ENCODE assay signal across 8 mouse cellular contexts in genomic region chr2:172344669-172345068, GRCm38 (mm10). TPM values are rescaled to one million over a fixed set of nuclear protein-coding genes. Genes with fewer than 3 reads are reported as not detected.
DNase-seq lines count a peak whose midpoint lies in the region; ATAC-seq and TF ChIP-seq lines count a peak whose summit lies in the region.

No protein-coding gene starts in this region.

- no peak for TF ChIP-seq POLR2A in embryonic fibroblast, embryonic 13.5 days (IDR thresholded peaks at IDR 0.05; ENCODE audit: low read depth, low read length)

- TF ChIP-seq CTCF in embryonic fibroblast, embryonic 13.5 days (IDR thresholded peaks at IDR 0.05; ENCODE audit: borderline replicate concordance, insufficient read depth, low read length) = no peak

- no peak overlapping the region for H3K9ac ChIP-seq in kidney, embryonic 15.5 days
- H3K9ac ChIP-seq in hindbrain, embryonic 15.5 days = no peak overlapping the region
- H3K9ac ChIP-seq in midbrain, embryonic 14.5 days (replicated peaks; ENCODE audit: low read length) = no peak overlapping the region

- H3K9me3 ChIP-seq in kidney, embryonic 15.5 days (replicated peaks) = no peaks in the 10 kb centered on the region
- no peaks in the 10 kb centered on the region for H3K9me3 ChIP-seq in hindbrain, embryonic 15.5 days
- no peaks in the 10 kb centered on the region for H3K9me3 ChIP-seq in midbrain, embryonic 14.5 days (ENCODE audit: control insufficient read depth, low read length)

- DNase-seq in kidney, adult 18-20 months = no peak
- no peak for DNase-seq in midbrain, embryonic 14.5 days
- DNase-seq in embryo, embryonic 9.5 days (ENCODE audit: extremely low spot score) = no peak
- DNase-seq in gastrocnemius, postnatal 10 days = no peak
- no peak for DNase-seq in urinary bladder, postnatal 36 days (ENCODE audit: low spot score in 2 of 2)

- no peak for ATAC-seq in kidney, embryonic 15.5 days (replicated peaks; ENCODE audit: low FRiP score)
- 0 out of 2 replicates have a peak, but pooled peaks have one; percentile 5 for ATAC-seq in hindbrain, embryonic 15.5 days (ENCODE audit: low FRiP score, low read depth)
- no peak for ATAC-seq in midbrain, embryonic 14.5 days (ENCODE audit: low FRiP score, low TSS enrichment)

- no peaks in the 10 kb centered on the region for H3K27me3 ChIP-seq in kidney, embryonic 15.5 days
- H3K27me3 ChIP-seq in hindbrain, embryonic 15.5 days = no peaks in the 10 kb centered on the region
- H3K27me3 ChIP-seq in midbrain, embryonic 14.5 days (ENCODE audit: control insufficient read depth, insufficient read depth, low read length) = no peaks in the 10 kb centered on the region

- peak overlapping the region; percentile 67 for H3K27ac ChIP-seq in kidney, embryonic 15.5 days
- peak overlapping the region; percentile 56 for H3K27ac ChIP-seq in embryonic fibroblast, embryonic 13.5 days (ENCODE audit: insufficient read depth, low read length)
- H3K27ac ChIP-seq in hindbrain, embryonic 15.5 days (replicated peaks) = peak overlapping the region; percentile 18
- no peak overlapping the region for H3K27ac ChIP-seq in midbrain, embryonic 14.5 days (replicated peaks; ENCODE audit: low read depth, low read length)

- no peaks in the 10 kb centered on the region for H3K36me3 ChIP-seq in kidney, embryonic 15.5 days
- no peaks in the 10 kb centered on the region for H3K36me3 ChIP-seq in hindbrain, embryonic 15.5 days
- H3K36me3 ChIP-seq in midbrain, embryonic 14.5 days (ENCODE audit: control insufficient read depth, insufficient read depth, low read length) = no peaks in the 10 kb centered on the region

- peaks cover 20% of the 10 kb centered on the region for H3K4me1 ChIP-seq in kidney, embryonic 15.5 days
- H3K4me1 ChIP-seq in embryonic fibroblast, embryonic 13.5 days (ENCODE audit: control insufficient read depth, insufficient read depth, low read length) = no peaks in the 10 kb centered on the region
- H3K4me1 ChIP-seq in hindbrain, embryonic 15.5 days (replicated peaks) = peaks cover 35% of the 10 kb centered on the region
- H3K4me1 ChIP-seq in midbrain, embryonic 14.5 days (ENCODE audit: control insufficient read depth, insufficient read depth, low read length) = peaks cover 10% of the 10 kb centered on the region; the same call in 1 of the 2 replicates

- peak overlapping the region; percentile 78 for H3K4me3 ChIP-seq in kidney, embryonic 15.5 days (replicated peaks)
- no peak overlapping the region for H3K4me3 ChIP-seq in embryonic fibroblast, embryonic 13.5 days (ENCODE audit: insufficient read depth, low read length)
- peak overlapping the region; percentile 57 for H3K4me3 ChIP-seq in hindbrain, embryonic 15.5 days
- peak overlapping the region; percentile 65; the same call in 1 of the 2 replicates for H3K4me3 ChIP-seq in midbrain, embryonic 14.5 days (replicated peaks; ENCODE audit: low read depth, low read length)

- 34% methylated on average over 5 of the region's 5 CpGs for WGBS in kidney, embryonic 15.5 days
- WGBS in hindbrain, embryonic 15.5 days = 42% methylated on average over 5 of the region's 5 CpGs
- WGBS in midbrain, embryonic 14.5 days = 39% methylated on average over 5 of the region's 5 CpGs

- H3K4me2 ChIP-seq in kidney, embryonic 15.5 days = peak overlapping the region; percentile 100
- H3K4me2 ChIP-seq in hindbrain, embryonic 15.5 days = peak overlapping the region; percentile 97
- H3K4me2 ChIP-seq in midbrain, embryonic 14.5 days (ENCODE audit: low read length) = peak overlapping the region; percentile 99

RNA-seq across cellular contexts. Expression of gene Fam210b, which starts 0.7 kb away (rescaled TPM):
- 10.4 and 11.9 TPM in 2 replicates for polyA plus RNA-seq in kidney, embryonic 15.5 days (2015; fragmentation: Nextera tagmentation; extraction: Ambion mirVana)
- polyA plus RNA-seq in embryonic fibroblast, embryonic 13.5 days (2011; ENCODE audit: insufficient read length, low read depth, missing spikeins) = 10.6 and 11.8 TPM in 2 replicates
- polyA plus RNA-seq in hindbrain, embryonic 15.5 days (2015; fragmentation: Nextera tagmentation; extraction: Ambion mirVana) = 17.8 and 19.2 TPM in 2 replicates
- polyA plus RNA-seq in midbrain, embryonic 14.5 days (2014; fragmentation: Nextera tagmentation; extraction: Ambion mirVana) = 15.4 and 21.6 TPM in 2 replicates
- 1 to 10 TPM; 3.2 to 3.3 TPM for total RNA-seq in gastrocnemius, postnatal 10 days (2021)

RNA-seq across cellular contexts. Expression of gene Aurka, which starts 25.7 kb away (rescaled TPM):
- 112 TPM in 2 replicates for polyA plus RNA-seq in kidney, embryonic 15.5 days (2015; fragmentation: Nextera tagmentation; extraction: Ambion mirVana)
- 28.9 and 35.5 TPM in 2 replicates for polyA plus RNA-seq in embryonic fibroblast, embryonic 13.5 days (2011; ENCODE audit: insufficient read length, low read depth, missing spikeins)
- polyA plus RNA-seq in hindbrain, embryonic 15.5 days (2015; fragmentation: Nextera tagmentation; extraction: Ambion mirVana) = 21.4 and 24.5 TPM in 2 replicates
- polyA plus RNA-seq in midbrain, embryonic 14.5 days (2014; fragmentation: Nextera tagmentation; extraction: Ambion mirVana) = 14.0 and 25.4 TPM in 2 replicates
- 1 to 10 TPM; 6.0 to 7.0 TPM for total RNA-seq in gastrocnemius, postnatal 10 days (2021)

RNA-seq across cellular contexts. Expression of gene Cstf1, which starts 25.8 kb away (rescaled TPM):
- 40.3 and 42.7 TPM in 2 replicates for polyA plus RNA-seq in kidney, embryonic 15.5 days (2015; fragmentation: Nextera tagmentation; extraction: Ambion mirVana)
- polyA plus RNA-seq in embryonic fibroblast, embryonic 13.5 days (2011; ENCODE audit: insufficient read length, low read depth, missing spikeins) = 30.4 and 30.9 TPM in 2 replicates
- 22.4 and 25.1 TPM in 2 replicates for polyA plus RNA-seq in hindbrain, embryonic 15.5 days (2015; fragmentation: Nextera tagmentation; extraction: Ambion mirVana)
- 31.8 and 34.6 TPM in 2 replicates for polyA plus RNA-seq in midbrain, embryonic 14.5 days (2014; fragmentation: Nextera tagmentation; extraction: Ambion mirVana)
- 10 to 100 TPM; 15.8 to 22.2 TPM for total RNA-seq in gastrocnemius, postnatal 10 days (2021)

RNA-seq across cellular contexts. Expression of gene Cass4, which starts 48.9 kb away (rescaled TPM):
- 0.15 and 0.29 TPM in 2 replicates for polyA plus RNA-seq in kidney, embryonic 15.5 days (2015; fragmentation: Nextera tagmentation; extraction: Ambion mirVana)
- 1.3 and 1.8 TPM in 2 replicates for polyA plus RNA-seq in embryonic fibroblast, embryonic 13.5 days (2011; ENCODE audit: insufficient read length, low read depth, missing spikeins)
- 0.13 and 0.20 TPM in 2 replicates for polyA plus RNA-seq in hindbrain, embryonic 15.5 days (2015; fragmentation: Nextera tagmentation; extraction: Ambion mirVana)
- 0.19 and 0.28 TPM in 2 replicates for polyA plus RNA-seq in midbrain, embryonic 14.5 days (2014; fragmentation: Nextera tagmentation; extraction: Ambion mirVana)
- under 1 TPM; 0.26 to 0.41 TPM for total RNA-seq in gastrocnemius, postnatal 10 days (2021)
